Mouse (Mus musculus): ENCODE results near the gene Iqgap1. TPM values are rescaled to one million over a fixed set of nuclear protein-coding genes. Genes with fewer than 3 reads are reported as not detected.

Iqgap1 gene
- total RNA-seq, 2 experiments from 2014 or later: 39.8 to 46.7 TPM

GRCm38 (mm10) chr7:80823267-80823666 is 2.5 kb downstream of the Iqgap1 start:
- intact Hi-C loops (cut with DNase I): no loop called here
- no peak for DNase-seq (ENCODE audit: low spot score)

GRCm38 (mm10) chr7:80820838-80821237 is 4.9 kb downstream of the Iqgap1 start:
- intact Hi-C loops (cut with DNase I): no loop called here
- no peak for DNase-seq (ENCODE audit: low spot score)

- intact Hi-C loops (cut with DNase I): no loop called here
- no peak for DNase-seq (ENCODE audit: low spot score)
These were observed 9.1 kb downstream of the Iqgap1 start for GRCm38 (mm10) chr7:80816641-80817040.

- intact Hi-C loops (cut with DNase I): no loop called here
- DNase-seq (ENCODE audit: low spot score): no peak
These were observed 12.4 kb downstream of the Iqgap1 start for GRCm38 (mm10) chr7:80813397-80813796.

GRCm38 (mm10) chr7:80806331-80806730 is 19.4 kb downstream of the Iqgap1 start:
- intact Hi-C loops (cut with DNase I): no loop called here
- no peak for DNase-seq (ENCODE audit: low spot score)

GRCm38 (mm10) chr7:80803173-80803872 is 22.5 kb downstream of the Iqgap1 start:
- intact Hi-C loops (cut with DNase I): loop anchor here (2.0 to 5.0 kb wide), 2 partner anchors 44 to 63 kb away; no protein-coding TSS in a partner anchor
- DNase-seq (ENCODE audit: low spot score): peak; percentile 92

- intact Hi-C loops (cut with DNase I): loop anchor here (2.0 to 5.0 kb wide), 2 partner anchors 45 to 62 kb away; no protein-coding TSS in a partner anchor
- peak; percentile 52 for DNase-seq (ENCODE audit: low spot score)
These were observed 23.2 kb downstream of the Iqgap1 start for GRCm38 (mm10) chr7:80802412-80803160.

- intact Hi-C loops (cut with DNase I): loop anchor here (5.0 kb wide), 1 partner anchor 37 kb away; no protein-coding TSS in a partner anchor
- DNase-seq (ENCODE audit: low spot score): no peak
These were observed 26.5 kb downstream of the Iqgap1 start for GRCm38 (mm10) chr7:80799307-80799706.

GRCm38 (mm10) chr7:80796805-80797567 is 28.8 kb downstream of the Iqgap1 start:
- no peak for DNase-seq (ENCODE audit: low spot score)
- intact Hi-C loops (cut with DNase I): loop anchor here (5.0 kb wide), 1 partner anchor 35 kb away; no protein-coding TSS in a partner anchor

- intact Hi-C loops (cut with DNase I): loop anchor here (5.0 kb wide), 1 partner anchor 34 kb away; no protein-coding TSS in a partner anchor
- no peak for DNase-seq (ENCODE audit: low spot score)
These were observed 29.5 kb downstream of the Iqgap1 start for GRCm38 (mm10) chr7:80796258-80796657.

- no peak for DNase-seq (ENCODE audit: low spot score)
- intact Hi-C loops (cut with DNase I): no loop called here
These were observed 36.2 kb downstream of the Iqgap1 start for GRCm38 (mm10) chr7:80789534-80789933.

GRCm38 (mm10) chr7:80789061-80789460 is 36.7 kb downstream of the Iqgap1 start:
- intact Hi-C loops (cut with DNase I): no loop called here
- DNase-seq (ENCODE audit: low spot score): no peak

GRCm38 (mm10) chr7:80788002-80788401 is 37.8 kb downstream of the Iqgap1 start:
- DNase-seq (ENCODE audit: low spot score): no peak

GRCm38 (mm10) chr7:80786746-80787145 is 39.0 kb downstream of the Iqgap1 start:
- peak; percentile 67 for DNase-seq (ENCODE audit: low spot score)
- intact Hi-C loops (cut with DNase I): no loop called here

More at GRCm38 (mm10) chr7:80788002-80788401, 37.8 kb downstream of the Iqgap1 start:
- intact Hi-C loops (cut with DNase I): no loop called here

- no peak for DNase-seq (ENCODE audit: low spot score)
These were observed 41.9 kb downstream of the Iqgap1 start for GRCm38 (mm10) chr7:80783841-80784240.

GRCm38 (mm10) chr7:80782155-80783109 is 43.3 kb downstream of the Iqgap1 start:
- DNase-seq (ENCODE audit: low spot score): no peak

More at GRCm38 (mm10) chr7:80783841-80784240, 41.9 kb downstream of the Iqgap1 start:
- intact Hi-C loops (cut with DNase I): no loop called here

GRCm38 (mm10) chr7:80781444-80782120 is 44.2 kb downstream of the Iqgap1 start:
- intact Hi-C loops (cut with DNase I): no loop called here
- peak; percentile 52 for DNase-seq (ENCODE audit: low spot score)

More at GRCm38 (mm10) chr7:80782155-80783109, 43.3 kb downstream of the Iqgap1 start:
- intact Hi-C loops (cut with DNase I): no loop called here

- intact Hi-C loops (cut with DNase I): no loop called here
- DNase-seq (ENCODE audit: low spot score): peak; percentile 69
These were observed 46.7 kb downstream of the Iqgap1 start for GRCm38 (mm10) chr7:80778958-80779669.

All from heart, postnatal 25 days (tissue).